Mouse (Mus musculus) gastrocnemius, postnatal 25 days (tissue): ENCODE data around the gene Slc22a14. TPM values are rescaled to one million over a fixed set of nuclear protein-coding genes. Genes with fewer than 3 reads are reported as not detected.

ENCODE experiments used
- DNase-seq: peaks from one replicate; pipeline ENCODE4 v3.0.0; 2022
- total RNA-seq, 2 experiments: library from RNA; stranded (reverse); gene quantifications; 1 replicate in 1 of 2; 2 replicates in 1 of 2; pipeline ENCODE4 v1.2.3; 2021

The Slc22a14 gene
- total RNA-seq, 2 experiments from 2014 or later: not detected

DNA sequence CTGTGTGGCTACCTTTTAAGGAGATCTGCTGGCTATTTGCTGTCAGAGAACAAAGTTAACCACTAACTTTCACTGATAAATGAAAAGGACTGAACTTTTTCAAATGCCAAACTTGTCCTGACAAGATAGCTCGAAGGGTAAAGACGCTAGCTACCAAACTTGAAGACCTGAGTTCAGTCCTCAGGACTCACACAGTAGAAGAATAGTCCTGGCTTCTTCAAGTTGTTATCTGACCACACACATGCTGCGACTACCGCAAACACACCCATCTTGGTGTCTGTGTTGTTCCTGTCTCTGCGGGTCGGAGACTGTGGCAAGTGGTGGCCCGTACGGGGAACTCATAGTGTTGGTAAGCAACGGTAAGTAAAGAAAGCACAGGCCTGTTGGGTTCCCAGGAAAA lies 161.7 kb downstream of the Slc22a14 start:
- DNase-seq: no peak

DNA sequence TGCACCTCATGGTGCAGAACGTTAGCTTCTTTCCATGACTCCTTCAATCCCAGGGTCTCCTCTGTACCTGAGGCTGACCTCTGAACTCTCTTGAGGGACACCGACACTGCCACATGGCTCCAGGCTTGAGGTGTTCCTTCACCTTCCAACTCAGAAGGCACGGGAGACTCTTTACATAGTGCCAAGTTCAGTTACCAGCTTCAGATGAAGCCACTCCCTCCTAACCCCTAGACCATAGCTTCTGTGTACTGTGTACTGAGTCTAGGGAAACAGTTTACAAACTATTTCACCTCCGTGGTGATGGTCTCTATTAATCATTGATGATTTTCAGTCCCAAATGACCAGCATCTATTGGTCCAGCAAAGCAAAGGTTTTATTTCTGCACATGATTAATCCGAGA lies 163.7 kb downstream of the Slc22a14 start:
- DNase-seq: no peak

- no peak for DNase-seq
Observed at GRCm38 (mm10) chr9:119199151-119199861, 166.0 kb downstream of the Slc22a14 start.

- no peak for DNase-seq
Observed at GRCm38 (mm10) chr9:119192202-119192990, 173.0 kb downstream of the Slc22a14 start.

DNA sequence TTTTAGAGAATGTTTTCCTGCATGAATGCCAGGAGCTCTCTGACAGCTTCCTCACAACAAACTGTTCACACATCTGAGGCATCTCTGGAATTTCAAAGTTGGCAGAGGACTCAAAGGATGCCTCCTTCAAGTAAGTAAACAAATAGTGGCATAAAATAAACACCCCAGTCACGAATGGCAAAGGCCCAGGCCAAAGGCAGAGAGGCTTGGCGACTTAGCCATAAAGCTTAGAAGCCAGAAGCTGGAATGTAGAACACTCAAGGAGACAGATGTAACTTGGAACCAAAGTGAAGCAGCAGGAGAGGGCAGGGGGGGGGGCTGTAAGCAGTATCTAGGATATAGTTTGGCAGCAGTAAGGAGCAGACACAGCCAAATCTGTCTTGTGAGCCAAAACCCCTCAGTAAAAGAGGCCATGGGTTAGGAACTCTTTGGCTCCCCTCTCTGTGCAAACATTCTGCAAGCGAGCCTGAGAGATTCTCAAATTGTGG lies 184.1 kb downstream of the Slc22a14 start:
- peak; percentile 18 for DNase-seq

DNA sequence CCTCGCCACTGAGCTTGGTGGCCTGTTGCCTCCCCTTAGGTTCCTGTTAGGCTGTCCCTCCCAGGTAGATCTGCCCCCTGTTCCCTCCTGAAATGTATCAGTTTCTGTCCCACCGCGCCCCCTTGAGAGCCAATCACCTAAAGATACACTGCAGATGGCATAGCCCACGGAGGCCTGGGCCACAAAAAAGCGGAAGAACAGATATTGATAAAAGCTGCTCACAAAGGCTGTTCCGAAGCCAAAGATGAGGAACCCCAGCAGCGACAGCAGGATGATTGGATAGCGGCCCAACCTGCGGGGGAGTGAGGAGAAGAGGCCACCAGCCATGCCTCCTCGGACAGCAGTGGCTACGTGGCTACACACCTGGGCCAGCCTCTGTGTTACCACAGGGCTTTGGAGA lies 186.1 kb downstream of the Slc22a14 start:
- no peak for DNase-seq

DNA sequence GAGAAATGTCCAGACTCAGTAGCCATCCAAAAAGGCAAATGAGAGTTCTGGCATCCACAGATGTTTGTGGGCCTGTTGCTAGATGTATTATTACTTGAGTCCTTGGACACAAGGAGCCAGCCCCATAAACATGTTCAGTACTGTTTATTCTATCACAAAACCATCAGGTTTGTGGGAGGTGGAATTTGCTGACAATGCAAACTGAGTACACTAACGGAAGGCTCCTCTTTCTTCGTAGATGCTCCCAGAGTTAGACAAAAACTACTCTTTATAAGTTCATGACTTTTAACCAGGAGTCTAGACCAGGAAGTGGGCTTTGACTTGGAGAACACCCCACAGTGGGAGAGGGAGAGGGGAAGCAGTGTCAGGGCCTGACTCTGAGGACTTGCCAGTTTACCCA lies 197.7 kb downstream of the Slc22a14 start:
- DNase-seq: no peak

- DNase-seq: no peak
Observed at GRCm38 (mm10) chr9:119165548-119165947, 199.8 kb downstream of the Slc22a14 start.

DNA sequence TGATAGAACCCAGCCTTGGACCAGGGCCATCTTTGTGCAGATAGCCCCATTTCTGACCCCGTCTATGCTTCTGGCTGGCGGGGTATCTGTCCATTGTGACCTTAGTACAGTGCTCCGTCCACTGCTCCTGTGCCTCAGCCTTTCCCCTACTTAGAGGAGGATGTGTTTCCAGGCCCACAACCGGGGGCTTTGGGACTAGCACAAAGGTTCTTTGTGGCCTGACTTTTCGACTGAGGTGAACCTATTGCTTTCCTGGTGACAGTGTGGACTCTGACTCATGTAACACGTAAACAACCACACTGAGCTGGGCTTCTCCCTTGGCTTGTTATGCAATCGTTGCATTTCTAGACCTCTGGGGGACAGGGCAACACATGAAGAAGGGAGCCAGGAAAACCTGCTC lies 200.6 kb downstream of the Slc22a14 start:
- DNase-seq: no peak

DNA sequence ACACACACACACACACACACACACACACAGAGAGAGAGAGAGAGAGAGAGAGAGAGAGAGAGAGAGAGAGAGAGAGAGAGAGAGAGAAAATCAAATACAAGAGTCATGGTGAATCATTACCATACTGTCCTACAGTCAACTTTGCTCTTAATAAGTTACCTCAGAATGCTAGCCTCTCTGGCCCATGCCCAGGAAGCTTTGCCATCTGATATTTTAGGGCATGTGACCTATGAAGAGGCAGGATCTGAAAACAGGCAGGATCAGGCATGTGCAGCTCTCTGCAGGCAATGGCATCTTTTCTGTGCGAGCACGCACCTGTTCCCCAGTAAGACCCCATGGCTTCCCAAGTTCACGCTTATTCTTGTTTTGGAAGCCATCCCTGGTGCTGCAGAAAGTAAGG lies 204.7 kb downstream of the Slc22a14 start:
- no peak for DNase-seq

GRCm38 (mm10) chr9:119158861-119159260 lies 206.5 kb downstream of the Slc22a14 start, which contains the start of gene Gm47289:
Gene Gm47289 (plus strand): TSS chr9:119159161.
- no peak for DNase-seq

DNA sequence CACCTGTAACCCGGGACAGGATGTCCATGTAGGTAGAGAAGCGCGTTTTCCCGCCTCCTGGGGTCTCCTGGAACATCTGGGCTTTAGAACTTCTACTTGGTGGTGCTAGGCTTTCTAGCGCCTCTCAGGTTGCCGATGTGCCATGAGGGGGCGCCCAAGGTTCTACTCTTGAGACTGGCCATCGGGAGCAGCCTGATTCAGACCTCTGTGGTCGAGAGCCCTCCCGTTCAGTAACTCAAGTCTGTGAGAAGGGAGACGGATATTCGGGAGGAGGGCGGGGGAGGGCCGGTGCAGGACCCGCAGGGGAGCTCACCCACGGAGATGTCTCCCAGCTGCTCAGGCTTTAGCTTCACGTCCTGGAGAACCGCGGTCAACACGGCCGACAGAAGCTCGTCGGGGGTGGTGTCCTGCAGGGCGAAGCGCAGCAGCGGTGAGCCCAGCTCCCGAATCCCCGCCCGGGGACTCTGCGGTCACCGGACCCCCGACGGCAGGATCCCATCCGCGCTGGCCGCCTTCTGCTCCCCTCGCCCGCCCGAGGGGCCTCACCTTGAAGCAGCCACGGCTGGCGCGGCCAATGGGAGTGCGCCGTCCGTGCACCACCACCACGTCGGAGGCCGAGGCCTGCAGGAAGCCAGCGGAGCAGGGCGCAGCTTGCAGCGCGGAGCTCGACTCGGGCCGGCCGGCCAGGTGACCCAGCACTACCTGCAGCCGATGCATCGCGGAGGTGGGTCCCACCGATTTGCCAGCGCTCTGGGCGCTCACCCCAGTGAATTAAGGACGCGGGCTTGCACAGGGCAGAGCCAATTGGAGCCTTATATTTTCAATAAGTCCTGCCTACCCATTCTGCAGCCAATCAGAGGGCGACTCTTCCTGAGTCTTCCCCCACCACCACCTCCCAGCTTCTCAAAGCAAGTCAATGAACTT lies 208.8 kb downstream of the Slc22a14 start, which contains the start of gene Acaa1b:
Gene Acaa1b, minus strand, starts transcription at position 816 of the 924 bp plus-strand sequence.
- peak; percentile 52 for DNase-seq

- DNase-seq: no peak
Observed at GRCm38 (mm10) chr9:119155826-119156225, 209.5 kb downstream of the Slc22a14 start.

DNA sequence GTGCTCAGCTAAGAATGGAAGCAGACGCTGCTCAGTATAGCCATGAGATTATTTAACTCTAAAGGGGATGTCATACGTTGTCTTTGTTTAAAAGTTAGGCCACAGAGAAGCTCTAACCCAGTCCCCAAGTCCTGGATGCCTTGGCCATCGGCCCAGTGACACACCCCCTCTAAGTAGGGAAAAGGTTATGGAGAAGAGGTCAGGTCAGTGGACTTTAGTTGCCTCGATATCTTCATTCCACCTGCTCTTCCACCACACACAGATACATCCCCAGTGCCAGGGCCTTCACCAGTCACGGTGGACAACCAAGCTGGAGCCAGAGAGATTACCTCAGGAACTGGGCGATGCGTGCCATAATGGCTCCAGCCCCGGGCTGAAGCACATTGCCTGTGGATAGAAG lies 209.9 kb downstream of the Slc22a14 start:
- no peak for DNase-seq

- no peak for DNase-seq
Observed at GRCm38 (mm10) chr9:119151751-119152150, 213.6 kb downstream of the Slc22a14 start.

- no peak for DNase-seq
Observed at GRCm38 (mm10) chr9:119149601-119150000, 215.8 kb downstream of the Slc22a14 start.

DNA sequence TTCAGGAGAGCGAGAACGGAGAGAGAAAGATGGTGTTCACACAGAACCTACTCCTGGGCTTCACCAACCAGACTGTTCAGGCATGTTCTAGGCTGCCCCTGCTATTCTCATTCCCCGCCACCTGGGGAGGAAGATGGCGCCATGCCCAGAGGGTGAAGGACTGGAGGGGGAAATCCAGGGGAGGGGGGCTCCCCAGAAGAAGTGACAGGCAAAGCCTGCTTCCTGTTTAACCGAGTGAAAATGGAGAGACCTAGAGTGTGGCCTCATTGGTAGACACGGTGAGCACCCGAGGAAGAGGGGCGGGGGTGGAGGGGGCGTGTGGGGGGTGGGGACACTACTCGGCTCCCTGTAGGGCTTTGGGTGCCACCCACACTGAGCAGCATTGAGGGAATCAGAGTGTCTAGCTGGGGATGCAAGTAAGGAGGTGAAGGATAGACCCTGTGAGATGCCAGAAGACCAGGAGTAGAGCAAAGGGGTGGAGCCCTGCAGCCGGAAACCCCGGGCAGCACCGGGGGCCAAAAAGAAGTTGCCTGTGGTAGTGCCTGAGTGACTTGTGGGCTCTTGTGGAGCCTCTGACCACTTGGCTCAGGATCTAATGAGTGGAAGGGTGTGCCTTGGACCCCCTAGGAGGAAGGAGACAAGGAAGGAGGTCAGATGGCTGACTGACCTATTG lies 219.1 kb downstream of the Slc22a14 start:
- DNase-seq: no peak

GRCm38 (mm10) chr9:119145638-119146037 lies 219.7 kb downstream of the Slc22a14 start:
- DNase-seq: no peak

DNA sequence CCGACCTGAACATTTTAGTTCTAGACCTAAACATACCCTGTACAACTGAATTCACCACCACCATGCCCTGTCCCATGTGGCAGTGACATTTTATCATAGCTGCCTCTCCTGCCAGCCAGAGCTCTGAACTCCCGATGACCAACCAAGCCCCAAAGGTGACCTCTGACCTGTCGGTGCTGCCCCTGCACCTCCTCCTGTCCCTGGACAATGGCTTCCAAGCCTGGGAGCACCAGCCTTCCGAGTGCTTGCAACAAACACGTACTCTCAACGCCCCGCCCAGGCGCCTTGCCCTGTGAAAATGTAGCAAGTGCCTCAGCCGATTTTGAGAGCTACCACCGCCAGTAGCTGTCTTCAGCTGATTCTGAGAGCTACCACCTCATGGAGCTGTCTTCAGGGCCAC lies 220.2 kb downstream of the Slc22a14 start:
- DNase-seq: no peak

DNA sequence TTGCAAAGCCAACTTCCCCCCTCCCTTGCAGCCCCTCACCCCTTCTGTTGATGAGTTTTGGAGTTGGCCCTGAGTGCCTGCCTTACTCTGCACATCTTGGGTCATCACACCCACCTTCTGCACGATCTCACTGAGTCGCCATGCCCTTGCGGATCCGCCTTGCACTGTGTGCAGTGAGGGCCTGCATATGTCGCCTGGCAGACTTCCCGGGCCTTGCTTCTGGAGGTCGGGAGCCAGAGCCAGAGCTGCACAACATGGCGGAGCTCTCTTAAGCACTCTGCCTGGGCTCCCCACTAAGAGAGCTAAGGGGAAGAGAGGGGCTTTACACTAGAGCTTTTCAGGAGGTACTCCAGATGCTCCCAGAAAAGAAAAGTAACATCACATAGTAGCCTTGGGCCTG lies 220.7 kb downstream of the Slc22a14 start:
- no peak for DNase-seq

DNA sequence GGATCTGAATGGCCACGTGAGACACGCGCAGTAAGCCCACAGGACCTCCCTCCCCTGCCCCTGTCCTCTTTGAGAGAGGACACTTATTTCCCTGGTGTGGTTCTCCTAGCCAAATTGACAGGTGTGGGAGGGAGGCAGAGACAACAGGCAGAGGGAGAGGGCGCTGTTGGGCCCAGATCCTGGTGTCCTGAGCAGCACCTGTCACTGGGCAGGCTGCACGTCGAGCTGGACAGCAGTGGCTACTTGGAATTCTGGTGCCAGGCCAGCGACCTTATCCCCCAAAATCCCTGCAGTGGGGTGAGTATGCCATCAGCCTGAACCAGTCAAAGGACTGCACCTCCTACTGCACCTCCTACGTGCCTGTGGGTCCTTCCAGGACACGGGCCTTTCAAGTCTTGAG lies 222.0 kb downstream of the Slc22a14 start:
- no peak for DNase-seq

DNA sequence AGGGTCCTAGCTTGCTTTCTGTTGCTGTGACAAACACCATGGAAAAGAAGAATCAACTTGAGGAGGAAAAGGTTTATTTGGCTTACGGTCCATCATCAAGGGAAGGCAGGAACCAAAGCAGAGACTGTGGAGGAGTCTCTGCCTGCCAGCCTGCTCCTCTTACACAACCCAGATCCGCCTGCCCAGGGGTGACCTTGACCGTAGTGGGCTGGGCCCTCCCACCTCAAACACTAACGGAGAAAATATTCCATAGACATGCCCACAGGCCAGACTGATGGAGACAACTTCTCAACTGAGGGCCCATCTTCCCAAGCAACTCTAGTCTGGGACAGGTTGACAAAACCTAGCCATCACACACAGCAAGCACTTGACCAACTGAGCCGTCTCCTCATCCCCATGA lies 223.3 kb downstream of the Slc22a14 start:
- DNase-seq: no peak
